Mouse (Mus musculus) hindbrain, embryonic 11.5 days (tissue): ENCODE measurements at regions not wholly inside any gene's neighbourhood (a gene's known extent, or its start where the extent isn't known, plus 50 kb on each side); places are given as distances from the start of the nearest gene placed in this dataset.

Experiments
- ATAC-seq: fragments of 200-750 bp; cut with Nextera tagmentation; 2 replicates; pipeline ENCODE4 v1.8.0; 2017; ENCODE audit warnings: mild to moderate bottlenecking, moderate TSS enrichment, moderate library complexity; ENCODE audit not compliant: low FRiP score
- DNase-seq: peaks from one replicate; pipeline ENCODE4 v3.0.0-alpha.2; 2015; ENCODE audit warnings: low spot score
- H3K27ac ChIP-seq: fragments of 300-500 bp; sonication (generic); 2 replicates; pipeline ENCODE4 v1.5.1; 2014; ENCODE audit warnings: mild to moderate bottlenecking, low read depth, low read length
- H3K27me3 ChIP-seq: fragments of 300-500 bp; sonication (generic); 2 replicates; pipeline ENCODE4 v1.6.1; 2014; ENCODE audit warnings: mild to moderate bottlenecking, low read length, moderate library complexity, mixed read lengths; ENCODE audit not compliant: control insufficient read depth, insufficient read depth
- H3K36me3 ChIP-seq: fragments of 300-500 bp; sonication (generic); 2 replicates; pipeline ENCODE4 v1.6.1; 2014; ENCODE audit warnings: mild to moderate bottlenecking, low read length, moderate library complexity, mixed read lengths; ENCODE audit not compliant: control insufficient read depth, insufficient read depth
- H3K4me1 ChIP-seq: fragments of 300-500 bp; sonication (generic); replicated peaks from 2 replicates; pipeline ENCODE4 v1.6.1; 2014; ENCODE audit warnings: low read length, mixed read lengths; ENCODE audit not compliant: control insufficient read depth, insufficient read depth
- H3K4me2 ChIP-seq: fragments of 300-500 bp; sonication (generic); replicated peaks from 2 replicates; pipeline ENCODE4 v1.6.1; 2014; ENCODE audit warnings: mild to moderate bottlenecking, low read depth, low read length
- H3K4me3 ChIP-seq: fragments of 300-500 bp; sonication (generic); 2 replicates; pipeline ENCODE4 v1.5.1; 2014; ENCODE audit warnings: low read depth, low read length
- H3K9ac ChIP-seq: fragments of 300-500 bp; sonication (generic); 2 replicates; pipeline ENCODE4 v1.6.1; 2014; ENCODE audit warnings: low read depth, low read length
- H3K9me3 ChIP-seq: fragments of 300-500 bp; sonication (generic); 2 replicates; pipeline ENCODE4 v1.6.1; 2016; ENCODE audit warnings: low read length; ENCODE audit not compliant: control insufficient read depth
- WGBS: fragments of 180-500 bp; shearing (Covaris S2); extraction: QIAGEN DNeasy Blood & Tissue Kit; methylation state at CpG from one replicate; pipeline ENCODE4 v1.1.7; 2014; 5-methylcytosine and 5-hydroxymethylcytosine counted together

DNA sequence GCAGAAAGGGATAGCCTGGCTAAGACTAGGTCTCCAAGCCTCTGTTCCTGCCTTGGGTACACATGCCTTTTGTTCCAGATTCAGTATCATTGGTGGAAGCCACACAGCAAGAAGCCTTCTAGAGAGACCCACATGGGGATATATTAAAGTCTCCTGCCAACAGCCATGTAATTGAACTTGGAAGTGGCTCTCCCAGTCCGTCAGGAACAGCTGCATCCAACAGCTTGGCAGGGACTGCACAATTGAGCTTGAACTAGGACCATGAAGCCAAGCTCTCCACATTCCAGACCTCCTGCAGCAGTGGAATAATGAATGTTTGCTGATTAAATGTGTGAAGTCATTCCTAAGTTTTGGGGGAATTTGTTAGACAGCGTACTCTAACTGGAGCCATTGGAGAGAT is 94.5 kb downstream of the Gpr139 start:
- no peaks in the 10 kb centered on the region for H3K4me1 ChIP-seq
- no peak for ATAC-seq

DNA sequence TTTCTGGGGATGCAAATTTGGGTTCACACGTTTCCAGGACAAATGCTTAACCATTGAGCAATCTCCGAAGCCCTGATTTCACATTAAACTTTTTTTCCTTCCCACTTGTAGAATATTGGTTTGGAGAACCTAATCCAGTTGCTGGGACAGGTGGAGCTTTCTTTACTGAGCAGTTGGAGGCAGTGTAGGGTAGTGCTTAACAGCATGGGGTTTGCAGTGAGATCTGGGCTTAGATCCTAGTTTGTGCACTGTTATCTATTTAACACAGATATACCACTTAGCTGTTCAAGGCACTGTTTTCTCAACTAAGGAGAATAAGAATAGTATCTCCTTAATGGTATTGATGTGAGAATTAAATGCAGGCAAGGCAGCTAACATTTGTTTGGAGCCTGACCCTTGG is 93.5 kb upstream of the Gprc5b start:
- no peaks in the 10 kb centered on the region for H3K9me3 ChIP-seq
- ATAC-seq (no peak), DNase-seq (no peak)
- no peaks in the 10 kb centered on the region for H3K4me1 ChIP-seq
- H3K4me2 ChIP-seq = no peak overlapping the region
- H3K27ac ChIP-seq = no peak overlapping the region
- no peak overlapping the region for H3K4me3 ChIP-seq
- no peaks in the 10 kb centered on the region for H3K36me3 ChIP-seq
- no peak overlapping the region for H3K9ac ChIP-seq
- H3K27me3 ChIP-seq = no peaks in the 10 kb centered on the region; the same call in 1 of the 2 replicates
- WGBS = 86% methylated on average over 2 of the region's 2 CpGs

More for the DNA sequence above, 94.5 kb downstream of the Gpr139 start:
- no peak overlapping the region for H3K4me2 ChIP-seq
- DNase-seq = no peak
- no peaks in the 10 kb centered on the region for H3K36me3 ChIP-seq
- no peak overlapping the region for H3K4me3 ChIP-seq
- no peaks in the 10 kb centered on the region; the same call in 1 of the 2 replicates for H3K27me3 ChIP-seq
- WGBS = 76% methylated on average over 2 of the region's 2 CpGs
- no peak overlapping the region for H3K9ac ChIP-seq
- H3K27ac ChIP-seq = no peak overlapping the region
- no peaks in the 10 kb centered on the region for H3K9me3 ChIP-seq

DNA sequence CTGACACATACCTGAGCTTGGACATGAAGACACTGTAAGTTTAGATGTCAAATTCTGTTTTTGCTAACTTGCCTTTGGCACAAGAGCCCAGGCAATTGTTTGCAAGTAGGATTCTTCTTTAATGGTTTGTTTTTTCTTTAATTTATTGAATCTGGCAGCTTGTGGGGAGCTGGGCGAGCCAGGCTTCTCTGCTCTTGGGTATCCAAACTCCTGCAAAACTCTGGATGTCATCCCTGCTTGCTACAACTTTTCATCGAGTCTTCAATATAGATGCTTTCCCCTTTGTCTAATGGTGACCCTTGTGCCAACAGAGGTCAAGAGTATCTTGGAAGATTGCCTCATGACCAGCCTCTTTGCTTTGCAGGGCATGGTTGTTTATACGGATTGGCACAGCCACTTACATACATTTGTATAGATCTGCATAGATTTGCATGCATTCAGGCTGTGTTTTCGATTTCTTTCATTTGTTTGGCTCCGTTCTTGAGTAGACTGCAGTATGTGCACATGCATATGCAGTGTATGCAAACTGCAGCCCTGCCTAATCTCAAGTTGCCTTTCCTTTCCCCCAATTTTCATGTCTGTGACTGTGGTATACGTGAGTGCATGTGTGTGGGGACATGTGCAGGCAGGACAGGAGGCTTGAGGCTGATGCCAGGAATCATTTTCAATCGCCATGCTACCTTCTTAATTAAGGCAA is 92.9 kb upstream of the Gprc5b start:
- no peak overlapping the region for H3K9ac ChIP-seq
- H3K4me3 ChIP-seq = no peak overlapping the region
- no peaks in the 10 kb centered on the region for H3K36me3 ChIP-seq
- no peak overlapping the region for H3K27ac ChIP-seq
- DNase-seq (no peak), ATAC-seq (no peak)
- H3K9me3 ChIP-seq = no peaks in the 10 kb centered on the region
- no peak overlapping the region for H3K4me2 ChIP-seq
- H3K4me1 ChIP-seq = no peaks in the 10 kb centered on the region
- WGBS = 63% methylated on average over 7 of the region's 7 CpGs
- no peaks in the 10 kb centered on the region; the same call in 1 of the 2 replicates for H3K27me3 ChIP-seq

DNA sequence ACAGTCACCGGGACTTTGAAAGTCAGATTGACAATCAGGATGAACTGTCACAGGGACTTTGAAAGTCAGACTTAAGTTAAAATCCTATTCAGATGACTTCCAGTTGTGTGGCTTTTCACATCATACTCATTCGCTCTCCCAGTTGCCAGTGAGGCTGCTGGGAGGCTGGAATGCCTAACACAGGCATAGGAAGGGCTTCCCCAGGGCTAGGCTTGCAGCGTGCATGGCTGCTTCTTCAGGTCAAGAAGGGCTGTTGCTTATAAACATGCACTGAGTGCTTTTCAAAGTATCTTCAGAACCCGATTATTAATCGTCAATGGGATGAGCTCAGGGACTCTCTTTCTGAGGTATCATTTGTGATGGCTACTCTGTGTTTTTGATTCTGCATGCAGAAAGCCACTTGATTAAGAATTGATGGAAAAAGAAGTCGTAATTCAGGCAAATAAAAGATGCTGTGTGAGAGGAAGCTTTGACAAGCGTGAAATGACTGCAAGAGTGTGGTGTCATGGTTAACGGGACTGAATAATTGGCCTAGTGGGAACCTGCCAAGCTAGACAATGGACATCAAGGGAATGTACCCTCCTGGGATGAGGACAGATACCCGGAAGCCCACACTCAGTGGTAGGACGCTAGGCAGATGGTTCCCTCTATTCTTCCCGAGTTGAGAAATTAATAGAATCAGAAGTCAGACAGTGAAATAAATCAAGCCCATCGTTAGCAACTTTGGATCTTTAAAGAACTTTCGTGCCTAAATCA is 90.9 kb upstream of the Gprc5b start:
- 44% methylated on average over 13 of the region's 13 CpGs for WGBS

DNA sequence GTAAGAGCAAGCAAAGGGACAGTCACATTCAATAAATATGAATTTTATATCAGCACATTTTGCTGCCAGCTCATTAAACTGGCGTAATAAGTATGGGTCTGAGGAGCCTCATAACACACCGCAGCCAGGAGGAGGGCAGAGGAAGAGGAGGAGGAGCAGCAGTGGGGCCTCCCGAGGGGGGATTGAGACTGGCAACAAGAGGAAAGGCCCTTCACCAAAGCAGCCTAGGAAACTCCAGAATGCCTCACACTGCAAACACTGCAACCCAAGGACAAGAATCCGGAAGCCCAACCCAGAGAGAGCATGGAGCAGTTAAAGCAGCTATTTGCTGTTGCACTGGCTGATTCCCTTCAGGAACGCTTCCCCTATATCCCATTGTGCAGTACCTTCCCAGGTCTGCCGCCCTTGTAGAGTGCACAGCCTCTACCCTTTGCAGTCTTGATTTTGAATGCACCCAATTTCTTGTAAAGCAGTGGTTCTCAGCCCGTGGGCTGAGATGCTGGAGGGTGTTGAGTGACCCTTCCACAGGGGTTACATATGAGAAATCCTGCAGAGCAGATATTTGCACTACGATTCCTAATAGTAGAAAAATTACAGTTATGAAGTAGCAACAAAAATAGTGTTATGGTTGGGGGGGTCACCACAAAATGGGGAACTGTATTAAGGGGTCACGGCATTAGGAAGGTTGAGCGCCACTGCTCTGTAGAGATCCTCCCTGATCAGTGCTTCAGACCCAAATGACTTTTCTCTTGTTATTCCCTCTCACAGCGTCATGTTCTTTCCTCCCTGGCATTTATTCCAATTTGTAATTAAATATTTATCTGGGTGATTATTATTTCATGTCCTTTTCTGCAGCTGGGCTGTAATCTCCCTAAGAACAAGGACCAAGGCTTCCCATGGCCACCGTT is 82.0 kb upstream of the Gprc5b start:
- no peak for ATAC-seq
- DNase-seq = peak; percentile 10
- Histone ChIP-seq H3K4me1 (no peaks in the 10 kb centered on the region), H3K27ac (no peak overlapping the region), H3K9me3 (no peaks in the 10 kb centered on the region), H3K27me3 (no peaks in the 10 kb centered on the region; the same call in 1 of the 2 replicates), H3K9ac (no peak overlapping the region), H3K4me3 (no peak overlapping the region), H3K4me2 (no peak overlapping the region), H3K36me3 (no peaks in the 10 kb centered on the region)
- 65% methylated on average over 12 of the region's 12 CpGs for WGBS

More for the DNA sequence above, 90.9 kb upstream of the Gprc5b start:
- H3K9ac ChIP-seq = no peak overlapping the region
- ATAC-seq (peak; percentile 85), DNase-seq (peak; percentile 48)
- H3K27ac ChIP-seq = no peak overlapping the region
- no peaks in the 10 kb centered on the region for H3K36me3 ChIP-seq
- H3K9me3 ChIP-seq = no peaks in the 10 kb centered on the region
- H3K27me3 ChIP-seq = no peaks in the 10 kb centered on the region; the same call in 1 of the 2 replicates
- no peak overlapping the region for H3K4me3 ChIP-seq
- H3K4me1 ChIP-seq = no peaks in the 10 kb centered on the region
- H3K4me2 ChIP-seq = no peak overlapping the region

DNA sequence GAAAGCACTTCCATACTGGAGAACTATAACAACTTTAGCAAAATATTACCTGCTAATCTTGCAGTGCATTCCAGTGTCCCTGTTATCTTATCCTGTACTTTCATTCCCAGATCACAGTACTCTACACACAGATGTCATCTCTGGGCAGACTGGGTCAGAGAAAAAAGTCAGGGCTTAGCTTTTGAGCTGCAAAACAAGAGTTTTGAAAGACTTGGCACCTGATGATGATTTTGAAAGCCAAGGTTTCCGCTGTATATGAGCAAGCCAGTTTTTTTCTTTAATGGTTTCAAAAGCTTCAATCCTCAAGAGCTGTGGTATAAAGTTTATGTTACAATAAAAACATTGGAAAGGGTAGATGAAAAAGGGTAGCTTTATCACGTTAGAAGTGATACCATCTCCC is 71.0 kb upstream of the Gprc5b start:
- H3K4me2 ChIP-seq = no peak overlapping the region

More for the DNA sequence above, 71.0 kb upstream of the Gprc5b start:
- WGBS = 72% methylated on average over 2 of the region's 2 CpGs
- no peak overlapping the region for H3K27ac ChIP-seq
- H3K36me3 ChIP-seq = no peaks in the 10 kb centered on the region
- H3K4me3 ChIP-seq = no peak overlapping the region
- H3K4me1 ChIP-seq = no peaks in the 10 kb centered on the region
- no peak overlapping the region for H3K9ac ChIP-seq
- ATAC-seq (no peak), DNase-seq (no peak)
- no peaks in the 10 kb centered on the region for H3K27me3 ChIP-seq
- H3K9me3 ChIP-seq = no peaks in the 10 kb centered on the region
